Mouse (Mus musculus): Measurements from ENCODE around the gene Bend7. TPM values are rescaled to one million over a fixed set of nuclear protein-coding genes. Genes with fewer than 3 reads are reported as not detected.

Gene Bend7
- polyA plus RNA-seq (2012; ENCODE audit: insufficient read depth, insufficient read length, missing spikeins), result 4.5 and 6.7 TPM in 2 replicates

DNA sequence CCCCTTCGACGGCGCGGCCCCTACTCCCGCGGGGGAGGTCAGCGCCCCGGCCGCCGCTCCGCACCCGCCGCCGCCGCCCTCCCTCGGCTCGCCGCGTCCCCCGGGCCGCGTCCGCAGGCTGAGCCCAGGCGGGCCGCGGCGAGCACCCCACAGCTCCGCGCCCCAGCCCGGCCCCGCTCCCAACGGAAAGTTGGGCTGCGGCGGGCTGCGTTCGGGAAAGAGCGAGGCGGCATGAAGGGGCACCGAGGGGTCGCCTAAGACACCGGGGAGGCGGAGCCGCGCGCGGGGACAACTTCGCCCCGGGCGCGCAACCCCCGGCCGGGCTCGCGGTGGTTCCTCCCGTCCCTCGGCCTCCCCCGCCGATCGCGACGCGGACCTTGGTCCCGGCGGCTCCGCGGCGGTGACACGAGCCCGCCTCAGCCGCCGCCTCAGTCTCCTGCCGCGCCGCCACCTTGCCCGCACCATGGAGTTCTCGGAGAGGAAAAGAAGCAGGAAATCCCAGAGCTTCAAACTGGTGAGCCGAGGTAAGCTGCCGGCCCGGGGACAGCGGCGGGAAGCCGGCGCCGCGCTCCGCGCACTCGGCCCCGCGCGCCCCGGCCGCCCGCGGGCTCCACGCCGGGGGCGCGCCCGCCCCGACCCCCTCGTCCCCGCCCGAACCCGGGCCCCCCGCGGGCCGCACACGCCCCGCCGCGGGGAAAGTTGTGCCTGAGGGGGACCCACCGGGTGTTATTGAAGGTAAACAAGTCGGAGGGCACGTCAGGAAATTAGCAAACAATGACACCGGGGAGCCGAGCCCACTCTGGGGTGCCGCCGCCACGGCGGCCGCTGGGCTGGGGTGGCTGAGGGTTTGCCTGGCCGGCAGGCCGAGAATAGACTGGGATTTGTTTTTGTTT lies at the start of gene Bend7:
Gene Bend7, plus strand, starts transcription at position 63 of the 893 bp plus-strand sequence.
- Histone ChIP-seq H3K4me1 (ENCODE audit: control insufficient read depth, insufficient read depth, insufficient read length, low read length) (peaks cover 2% of the 10 kb centered on the region; the same call in 1 of the 2 replicates), H3K27ac (replicated peaks; ENCODE audit: low read depth, low read length) (peak within 1 kb of the TSS; percentile 63), H3K4me3 (ENCODE audit: insufficient read depth, low read depth, low read length) (peak within 1 kb of the TSS; percentile 99)

DNA sequence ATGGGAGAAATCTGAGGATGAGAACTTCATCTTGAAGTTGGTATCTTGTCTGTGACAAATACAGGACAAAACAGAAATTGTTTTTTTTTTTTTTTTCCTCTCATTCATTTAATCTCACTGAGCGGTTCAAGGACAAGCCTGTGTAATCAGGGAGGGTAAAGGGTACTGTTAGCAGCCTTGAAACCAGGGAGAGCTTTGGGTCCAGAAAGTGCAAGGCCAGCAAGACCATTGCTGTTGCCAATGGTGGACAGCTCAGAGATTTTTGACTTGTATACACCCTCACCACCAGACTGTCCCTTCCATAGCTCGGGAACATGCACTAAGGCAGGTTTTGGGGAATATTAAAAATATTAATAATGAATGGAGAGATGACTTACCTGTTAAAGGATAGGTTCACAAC lies 49.0 kb upstream of the Bend7 start:
- H3K27ac ChIP-seq (replicated peaks; ENCODE audit: low read depth, low read length), result no peak overlapping the region
- no peak overlapping the region for H3K4me3 ChIP-seq (ENCODE audit: insufficient read depth, low read depth, low read length)
- no peaks in the 10 kb centered on the region for H3K4me1 ChIP-seq (ENCODE audit: control insufficient read depth, insufficient read depth, insufficient read length, low read length)

DNA sequence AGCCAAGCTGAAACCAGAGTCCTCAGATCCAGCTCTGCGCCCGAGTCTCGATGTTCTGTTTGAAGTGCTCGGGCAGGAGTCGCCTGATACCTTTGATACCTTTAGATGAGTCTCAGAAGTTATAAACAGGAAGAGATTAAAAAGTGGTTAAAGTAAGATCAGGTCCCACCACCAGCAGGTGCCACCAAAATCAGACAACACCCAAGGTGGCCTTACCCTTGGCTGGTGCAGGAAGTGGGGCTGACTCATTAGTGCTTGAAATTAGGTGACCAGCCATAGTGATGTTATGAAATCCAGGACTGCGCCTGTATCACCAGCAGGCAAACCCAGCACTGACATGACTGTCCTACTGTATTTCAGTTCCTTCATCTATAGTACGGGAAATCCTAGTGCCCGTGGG lies 47.9 kb upstream of the Bend7 start:
- no peaks in the 10 kb centered on the region for H3K4me1 ChIP-seq (ENCODE audit: control insufficient read depth, insufficient read depth, insufficient read length, low read length)

DNA sequence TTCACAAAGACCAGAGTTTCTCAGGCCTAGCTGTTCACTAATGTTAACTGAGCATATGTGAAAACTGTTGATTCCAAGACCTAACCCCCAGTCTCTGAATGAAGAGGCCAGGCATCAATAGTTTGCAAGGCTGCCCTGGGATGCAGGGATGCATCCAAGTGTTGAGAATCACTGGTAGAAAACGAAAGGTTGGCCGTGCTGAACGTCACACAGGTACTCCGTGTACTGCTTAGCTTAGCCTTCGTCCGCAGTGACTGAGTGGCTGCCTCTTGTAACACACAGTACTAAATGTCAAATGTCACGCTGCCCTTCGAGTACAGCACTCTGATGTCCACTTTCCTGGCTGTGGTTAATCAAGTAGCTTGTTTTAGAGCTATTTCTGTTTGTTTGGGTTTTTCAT lies 46.0 kb upstream of the Bend7 start:
- no peaks in the 10 kb centered on the region for H3K4me1 ChIP-seq (ENCODE audit: control insufficient read depth, insufficient read depth, insufficient read length, low read length)
- no peak overlapping the region for H3K27ac ChIP-seq (replicated peaks; ENCODE audit: low read depth, low read length)
- no peak overlapping the region for H3K4me3 ChIP-seq (ENCODE audit: insufficient read depth, low read depth, low read length)

More for the DNA sequence above, 47.9 kb upstream of the Bend7 start:
- no peak overlapping the region for H3K27ac ChIP-seq (replicated peaks; ENCODE audit: low read depth, low read length)
- H3K4me3 ChIP-seq (ENCODE audit: insufficient read depth, low read depth, low read length), result no peak overlapping the region

DNA sequence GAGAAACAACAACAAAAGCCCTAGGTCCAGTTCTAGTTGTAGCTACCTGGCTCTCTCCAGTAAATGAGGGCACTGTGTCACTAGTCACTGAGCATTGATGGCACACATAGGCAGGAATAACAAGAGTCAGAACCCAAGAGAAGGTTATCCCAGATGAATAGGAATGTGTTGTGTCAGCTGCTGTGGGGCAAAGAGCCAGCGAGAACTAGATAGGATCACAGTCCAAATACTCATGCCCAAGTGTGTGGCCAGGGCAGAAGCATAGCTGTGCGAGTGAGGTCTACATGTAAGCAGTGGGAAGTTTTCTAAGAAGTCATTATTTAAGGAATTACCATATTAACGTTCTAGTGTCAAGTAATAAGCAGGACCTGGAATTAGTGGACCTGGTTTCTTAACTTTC lies 37.7 kb upstream of the Bend7 start:
- H3K4me3 ChIP-seq (ENCODE audit: insufficient read depth, low read depth, low read length), result no peak overlapping the region
- no peak overlapping the region for H3K27ac ChIP-seq (replicated peaks; ENCODE audit: low read depth, low read length)
- no peaks in the 10 kb centered on the region for H3K4me1 ChIP-seq (ENCODE audit: control insufficient read depth, insufficient read depth, insufficient read length, low read length)

DNA sequence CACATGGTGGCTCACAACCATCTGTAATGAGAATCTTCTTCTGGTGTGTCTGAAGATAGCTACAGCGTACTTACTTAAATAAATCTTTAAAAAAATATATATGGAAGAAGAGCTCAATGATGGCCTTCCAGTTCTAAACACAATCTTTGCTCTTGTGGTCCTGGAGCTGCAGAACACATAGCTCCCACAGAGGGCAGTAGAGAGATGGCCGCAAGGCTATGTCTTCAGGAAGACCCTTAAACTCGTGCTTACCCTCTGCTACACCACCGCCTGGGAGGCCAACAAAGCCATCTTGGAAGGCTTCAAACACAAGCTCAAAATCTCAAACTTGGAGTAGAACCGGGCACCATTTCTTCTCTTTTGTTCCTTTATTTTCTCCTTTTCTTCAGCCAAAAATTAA lies 6.4 kb upstream of the Bend7 start:
- H3K27ac ChIP-seq (replicated peaks; ENCODE audit: low read depth, low read length), result no peak overlapping the region
- H3K4me3 ChIP-seq (ENCODE audit: insufficient read depth, low read depth, low read length), result no peak overlapping the region
- no peaks in the 10 kb centered on the region for H3K4me1 ChIP-seq (ENCODE audit: control insufficient read depth, insufficient read depth, insufficient read length, low read length)

DNA sequence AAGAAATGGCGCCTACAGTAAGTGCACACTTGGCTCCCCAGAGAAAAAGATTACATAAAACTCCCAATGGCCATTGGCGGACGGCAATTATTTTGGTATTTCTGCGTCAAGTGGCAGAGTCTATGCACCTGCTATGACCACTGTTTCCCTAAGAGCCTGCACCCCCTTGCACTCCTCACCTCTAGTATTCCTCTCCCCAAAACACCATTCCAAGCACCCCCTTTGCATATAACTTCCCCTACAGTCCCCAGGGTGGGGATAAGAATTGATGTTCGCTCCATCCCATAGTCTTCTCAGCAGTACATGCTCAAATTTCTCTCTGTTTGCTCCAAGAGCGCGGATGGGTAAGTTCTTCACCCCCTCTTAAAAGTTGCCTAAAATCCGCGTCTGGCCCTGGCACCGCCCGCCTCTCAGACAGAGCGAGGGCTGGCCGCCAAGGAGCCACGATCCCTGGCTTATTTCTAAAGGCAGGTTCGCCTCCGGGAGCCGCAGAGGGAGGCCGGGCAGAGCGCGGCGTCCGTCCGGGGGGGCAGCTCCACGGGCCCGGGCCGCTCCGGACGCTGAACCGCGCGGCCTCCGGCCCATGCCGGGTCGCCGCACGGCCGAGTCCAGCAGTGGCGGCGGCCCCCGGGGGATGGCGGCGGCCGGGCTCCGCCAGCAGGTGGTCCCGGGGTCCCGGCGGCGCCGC lies 406 bp upstream of the Bend7 start:
- Histone ChIP-seq H3K4me3 (ENCODE audit: insufficient read depth, low read depth, low read length) (peak overlapping the region; percentile 99), H3K27ac (replicated peaks; ENCODE audit: low read depth, low read length) (peak overlapping the region; percentile 53), H3K4me1 (ENCODE audit: control insufficient read depth, insufficient read depth, insufficient read length, low read length) (peaks cover 2% of the 10 kb centered on the region; the same call in 1 of the 2 replicates)

DNA sequence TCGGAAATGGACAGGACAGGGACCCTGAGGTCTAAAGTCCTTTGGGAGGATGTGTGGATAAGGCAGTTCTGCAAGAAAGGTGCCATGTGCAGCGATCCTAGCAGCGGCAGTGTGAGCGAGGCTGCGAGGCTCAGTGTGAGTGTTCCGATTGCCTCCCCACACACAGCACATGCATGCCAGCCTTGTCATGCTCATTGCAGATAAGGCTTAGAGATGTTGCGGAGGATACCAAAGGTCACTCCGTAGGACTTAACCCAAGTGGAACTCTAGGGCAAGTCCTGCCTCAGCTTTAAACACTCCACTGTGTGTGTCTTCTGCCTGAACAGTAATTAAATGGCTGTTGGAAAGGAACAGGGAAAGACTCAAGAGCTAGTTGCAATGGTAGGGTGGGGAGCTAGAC lies 5.5 kb downstream of the Bend7 start:
- no peak overlapping the region for H3K4me3 ChIP-seq (ENCODE audit: insufficient read depth, low read depth, low read length)
- no peaks in the 10 kb centered on the region for H3K4me1 ChIP-seq (ENCODE audit: control insufficient read depth, insufficient read depth, insufficient read length, low read length)
- H3K27ac ChIP-seq (replicated peaks; ENCODE audit: low read depth, low read length), result no peak overlapping the region

DNA sequence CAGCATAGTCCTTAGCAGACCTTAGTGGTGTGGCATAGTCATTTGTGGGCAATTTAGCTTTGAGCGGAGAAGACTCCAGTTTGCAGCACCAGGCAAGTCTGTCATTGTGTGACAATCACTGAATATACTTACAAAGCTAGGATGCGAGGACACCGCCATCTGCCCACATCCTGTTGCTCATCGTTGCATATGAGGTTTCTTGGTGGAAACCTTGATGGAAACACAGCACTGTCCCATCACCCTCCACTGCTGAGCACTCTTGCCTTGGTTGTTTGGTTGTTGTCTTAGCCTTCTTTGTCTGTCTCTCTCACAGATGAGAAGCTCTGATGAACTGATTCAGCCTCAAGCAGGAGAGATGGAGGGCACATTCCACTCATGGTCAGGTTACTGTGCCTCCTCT lies 12.5 kb downstream of the Bend7 start:
- no peak overlapping the region for H3K27ac ChIP-seq (replicated peaks; ENCODE audit: low read depth, low read length)
- no peak overlapping the region for H3K4me3 ChIP-seq (ENCODE audit: insufficient read depth, low read depth, low read length)
- no peaks in the 10 kb centered on the region for H3K4me1 ChIP-seq (ENCODE audit: control insufficient read depth, insufficient read depth, insufficient read length, low read length)

DNA sequence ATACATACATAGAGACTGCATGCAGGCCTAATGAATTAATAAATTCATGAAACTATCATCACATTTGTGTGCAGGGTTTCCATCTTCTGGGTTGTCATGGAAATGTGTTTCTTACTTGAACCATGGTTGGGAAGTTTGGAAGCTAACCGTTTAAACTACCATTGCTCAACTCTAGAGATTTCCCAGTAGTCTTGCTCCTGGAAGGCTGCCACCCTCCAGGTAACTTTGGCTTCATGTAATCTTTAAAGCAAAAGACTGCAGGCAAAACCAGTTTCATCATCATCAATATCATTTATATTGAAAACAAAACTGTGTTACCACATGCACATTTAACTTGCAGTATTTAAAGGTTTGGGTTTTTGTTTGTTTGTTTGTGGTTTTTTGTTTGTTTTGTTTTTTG lies 16.3 kb downstream of the Bend7 start:
- Histone ChIP-seq H3K4me3 (ENCODE audit: insufficient read depth, low read depth, low read length) (no peak overlapping the region), H3K4me1 (ENCODE audit: control insufficient read depth, insufficient read depth, insufficient read length, low read length) (no peaks in the 10 kb centered on the region), H3K27ac (replicated peaks; ENCODE audit: low read depth, low read length) (no peak overlapping the region)

DNA sequence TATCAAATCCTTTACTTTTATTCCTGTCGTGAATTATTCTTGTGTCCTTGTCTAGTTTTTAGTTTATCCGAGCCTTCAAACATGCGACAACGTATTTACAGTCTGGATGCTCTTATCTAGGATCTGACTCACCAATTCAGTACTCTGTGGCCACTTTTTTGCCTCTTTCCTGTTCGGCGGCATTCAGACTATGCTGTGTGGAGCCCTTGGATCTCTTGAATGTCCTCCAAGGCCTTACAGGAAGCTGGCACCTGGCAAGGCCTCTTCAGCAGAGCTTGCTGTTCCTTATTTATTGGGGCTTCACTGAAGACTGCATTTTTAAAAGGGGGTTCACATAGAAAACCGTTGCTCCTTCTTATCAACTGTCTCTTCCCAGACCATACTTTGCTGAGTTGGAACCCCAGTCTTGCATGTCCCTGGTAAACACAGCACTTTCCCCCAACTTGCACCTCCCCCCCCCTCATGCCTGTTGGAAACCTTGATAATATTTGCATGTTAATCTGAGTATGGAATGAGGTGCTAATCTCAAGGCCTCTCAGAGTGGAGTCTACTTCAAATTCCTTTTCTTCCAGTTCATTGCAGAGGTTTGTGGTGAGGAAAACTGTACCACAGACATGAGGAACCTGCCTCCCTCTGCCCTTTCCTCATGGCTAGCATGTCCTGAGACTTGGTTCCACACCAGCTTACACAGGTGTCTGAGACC lies 18.6 kb downstream of the Bend7 start:
- no peak overlapping the region for H3K27ac ChIP-seq (replicated peaks; ENCODE audit: low read depth, low read length)
- no peak overlapping the region for H3K4me3 ChIP-seq (ENCODE audit: insufficient read depth, low read depth, low read length)
- no peaks in the 10 kb centered on the region for H3K4me1 ChIP-seq (ENCODE audit: control insufficient read depth, insufficient read depth, insufficient read length, low read length)

DNA sequence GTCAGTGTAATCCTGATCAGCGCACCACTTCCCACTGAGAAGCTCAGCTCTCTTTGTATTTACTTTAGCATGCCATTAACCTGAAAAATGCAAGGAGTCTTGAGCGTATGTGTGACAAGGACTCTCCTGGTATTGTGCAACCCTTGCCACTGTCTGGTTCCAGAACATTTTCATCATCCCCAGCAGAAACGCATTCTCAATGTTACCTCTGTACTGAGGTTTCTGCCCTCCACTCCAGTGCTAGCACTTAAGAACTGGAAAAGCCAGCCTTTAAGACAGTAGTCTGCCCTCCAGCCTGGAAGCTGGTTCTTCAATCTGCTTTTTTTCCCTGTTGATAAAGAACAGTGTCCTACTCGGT lies 19.1 kb downstream of the Bend7 start:
- Histone ChIP-seq H3K4me1 (ENCODE audit: control insufficient read depth, insufficient read depth, insufficient read length, low read length) (no peaks in the 10 kb centered on the region), H3K27ac (replicated peaks; ENCODE audit: low read depth, low read length) (no peak overlapping the region), H3K4me3 (ENCODE audit: insufficient read depth, low read depth, low read length) (no peak overlapping the region)

DNA sequence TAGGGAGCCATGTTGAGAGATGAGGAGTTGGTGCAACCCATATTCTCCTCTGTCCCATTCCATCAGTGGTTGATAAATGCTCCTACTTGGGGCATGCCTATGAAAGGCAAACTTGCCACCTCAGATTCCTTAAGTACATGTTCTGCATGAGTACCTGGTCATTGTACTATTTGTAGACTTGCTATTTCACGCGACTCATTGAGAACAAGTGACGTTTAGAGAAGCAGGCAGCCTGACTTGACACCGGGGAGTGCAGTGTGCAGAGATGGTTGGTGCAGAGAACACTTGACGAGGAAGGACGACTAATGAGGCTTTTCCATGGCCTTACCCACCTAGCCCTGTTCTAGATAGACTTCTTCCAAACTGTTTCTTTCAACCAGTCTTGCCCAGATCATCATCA lies 34.3 kb downstream of the Bend7 start:
- Histone ChIP-seq H3K27ac (replicated peaks; ENCODE audit: low read depth, low read length) (no peak overlapping the region), H3K4me1 (ENCODE audit: control insufficient read depth, insufficient read depth, insufficient read length, low read length) (no peaks in the 10 kb centered on the region), H3K4me3 (ENCODE audit: insufficient read depth, low read depth, low read length) (no peak overlapping the region)

DNA sequence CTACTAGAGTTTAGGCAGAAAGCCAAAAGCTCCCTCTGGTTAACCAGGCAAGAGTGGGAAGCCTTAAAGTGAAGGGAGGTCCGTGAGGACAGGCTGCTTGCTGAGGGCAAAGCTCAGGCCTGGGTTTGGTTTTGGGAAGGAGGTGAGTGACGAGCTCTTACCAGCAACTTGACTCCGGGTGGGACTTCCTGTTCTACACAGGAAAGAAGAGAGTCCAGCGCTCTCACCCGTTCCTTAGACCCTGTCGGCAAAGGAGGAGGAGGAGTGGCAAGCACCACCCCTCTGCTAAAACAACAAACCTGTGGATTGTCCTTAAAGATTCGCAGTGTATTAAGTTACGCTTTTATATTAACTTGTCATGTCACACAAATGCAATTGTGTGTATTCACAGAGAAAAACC lies 38.1 kb downstream of the Bend7 start:
- H3K4me1 ChIP-seq (ENCODE audit: control insufficient read depth, insufficient read depth, insufficient read length, low read length), result no peaks in the 10 kb centered on the region
- no peak overlapping the region for H3K27ac ChIP-seq (replicated peaks; ENCODE audit: low read depth, low read length)

DNA sequence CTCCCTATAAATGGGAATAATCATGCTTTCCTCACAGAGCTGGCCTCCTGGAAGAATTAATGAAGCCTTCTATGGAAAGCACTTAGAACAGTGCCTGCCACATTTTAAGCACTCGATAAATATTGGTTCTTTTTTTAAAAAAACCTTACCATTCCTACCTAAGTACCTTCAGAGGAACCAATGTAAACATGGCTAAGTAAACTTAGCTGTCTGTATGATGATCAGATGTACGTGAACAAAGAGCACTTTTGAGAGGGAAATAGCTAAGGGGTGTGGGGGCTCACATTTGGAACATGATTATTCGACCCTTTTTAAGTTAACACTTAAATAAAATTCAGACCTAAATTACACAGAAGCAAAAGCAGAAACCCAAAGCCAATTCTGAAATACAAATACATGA lies 39.6 kb downstream of the Bend7 start:
- H3K4me3 ChIP-seq (ENCODE audit: insufficient read depth, low read depth, low read length), result no peak overlapping the region
- no peak overlapping the region for H3K27ac ChIP-seq (replicated peaks; ENCODE audit: low read depth, low read length)
- H3K4me1 ChIP-seq (ENCODE audit: control insufficient read depth, insufficient read depth, insufficient read length, low read length), result no peaks in the 10 kb centered on the region

More for the DNA sequence above, 38.1 kb downstream of the Bend7 start:
- no peak overlapping the region for H3K4me3 ChIP-seq (ENCODE audit: insufficient read depth, low read depth, low read length)
